Mouse (Mus musculus) forebrain, embryonic 12.5 days (tissue): Measurements from ENCODE around the gene Ccdc183. TPM values are rescaled to one million over a fixed set of nuclear protein-coding genes. Genes with fewer than 3 reads are reported as not detected.

ENCODE experiments used
- ATAC-seq: fragments of 200-750 bp; cut with Nextera tagmentation; 2 replicates; pipeline ENCODE4 v1.8.0; 2017; ENCODE audit warnings: moderate TSS enrichment; ENCODE audit not compliant: low FRiP score
- H3K27ac ChIP-seq: fragments of 300-500 bp; sonication (generic); 2 replicates; pipeline ENCODE4 v1.5.1; 2016; ENCODE audit warnings: mild to moderate bottlenecking
- H3K27me3 ChIP-seq: fragments of 300-500 bp; sonication (generic); 2 replicates; pipeline ENCODE4 v1.6.1; 2016; ENCODE audit warnings: mild to moderate bottlenecking
- H3K36me3 ChIP-seq: fragments of 300-500 bp; sonication (generic); replicated peaks from 2 replicates; pipeline ENCODE4 v1.6.1; 2016; ENCODE audit warnings: mild to moderate bottlenecking
- H3K4me1 ChIP-seq: fragments of 300-500 bp; sonication (generic); 2 replicates; pipeline ENCODE4 v1.6.1; 2016
- H3K4me2 ChIP-seq: fragments of 300-500 bp; sonication (generic); 2 replicates; pipeline ENCODE4 v1.6.1; 2016; ENCODE audit warnings: mild to moderate bottlenecking, moderate library complexity
- H3K4me3 ChIP-seq: fragments of 300-500 bp; sonication (generic); replicated peaks from 2 replicates; pipeline ENCODE4 v1.5.1; 2016; ENCODE audit warnings: mild to moderate bottlenecking
- H3K9ac ChIP-seq: fragments of 300-500 bp; sonication (generic); 2 replicates; pipeline ENCODE4 v1.6.1; 2016; ENCODE audit warnings: mild to moderate bottlenecking
- H3K9me3 ChIP-seq: fragments of 300-500 bp; sonication (generic); 2 replicates; pipeline ENCODE4 v1.6.1; 2016
- WGBS: fragments of 180-500 bp; shearing (Covaris S2); methylation state at CpG from one replicate; pipeline ENCODE4 v1.1.7; 2016; 5-methylcytosine and 5-hydroxymethylcytosine counted together
- polyA plus RNA-seq: library from polyadenylated mRNA; unstranded; fragments of >200 nt; fragmentation: Nextera tagmentation; extraction: Ambion mirVana; gene quantifications from 2 replicates; pipeline ENCODE4 v1.2.1, GENCODE M21; 2016

Ccdc183 gene
- polyA plus RNA-seq, 1 experiment from 2014 or later: 0.22 TPM

- ATAC-seq: no peak
- Histone ChIP-seq H3K4me3 (no peak overlapping the region), H3K27ac (no peak overlapping the region), H3K4me2 (no peak overlapping the region), H3K27me3 (no peaks in the 10 kb centered on the region), H3K9ac (no peak overlapping the region), H3K36me3 (no peaks in the 10 kb centered on the region), H3K9me3 (no peaks in the 10 kb centered on the region), H3K4me1 (no peaks in the 10 kb centered on the region)
- 93% methylated on average over 3 of the region's 3 CpGs for WGBS
Measured at GRCm38 (mm10) chr2:25633616-25634015, 16.1 kb upstream of the Ccdc183 start.

GRCm38 (mm10) chr2:25628738-25629137, 11.3 kb upstream of the Ccdc183 start:
- 54% methylated on average over 4 of the region's 4 CpGs for WGBS
- ATAC-seq: no peak
- H3K9ac ChIP-seq: no peak overlapping the region
- no peaks in the 10 kb centered on the region for H3K9me3 ChIP-seq
- no peaks in the 10 kb centered on the region for H3K36me3 ChIP-seq
- peaks cover 6% of the 10 kb centered on the region; the same call in 1 of the 2 replicates for H3K27me3 ChIP-seq
- no peak overlapping the region for H3K27ac ChIP-seq
- H3K4me3 ChIP-seq: no peak overlapping the region
- H3K4me2 ChIP-seq: no peak overlapping the region
- H3K4me1 ChIP-seq: no peaks in the 10 kb centered on the region

GRCm38 (mm10) chr2:25627811-25628210, 10.3 kb upstream of the Ccdc183 start, which contains the start of gene Fcna:
Gene Fcna (minus strand): TSS chr2:25628030.
- no peak for ATAC-seq
- WGBS: 86% methylated on average over 6 of the region's 6 CpGs
- no peaks in the 10 kb centered on the region for H3K4me1 ChIP-seq

GRCm38 (mm10) chr2:25625986-25626385, 8.5 kb upstream of the Ccdc183 start:
- no peak for ATAC-seq
- WGBS: 86% methylated on average over 5 of the region's 5 CpGs
- H3K27ac ChIP-seq: no peak overlapping the region

More at GRCm38 (mm10) chr2:25627811-25628210, 10.3 kb upstream of the Ccdc183 start, which contains the start of gene Fcna:
- Histone ChIP-seq H3K9ac (no peak within 1 kb of the TSS), H3K9me3 (no peaks in the 10 kb centered on the region), H3K27ac (no peak within 1 kb of the TSS), H3K4me3 (no peak within 1 kb of the TSS), H3K4me2 (no peak within 1 kb of the TSS), H3K27me3 (peaks cover 9% of the 10 kb centered on the region; the same call in 1 of the 2 replicates), H3K36me3 (no peaks in the 10 kb centered on the region)

DNA sequence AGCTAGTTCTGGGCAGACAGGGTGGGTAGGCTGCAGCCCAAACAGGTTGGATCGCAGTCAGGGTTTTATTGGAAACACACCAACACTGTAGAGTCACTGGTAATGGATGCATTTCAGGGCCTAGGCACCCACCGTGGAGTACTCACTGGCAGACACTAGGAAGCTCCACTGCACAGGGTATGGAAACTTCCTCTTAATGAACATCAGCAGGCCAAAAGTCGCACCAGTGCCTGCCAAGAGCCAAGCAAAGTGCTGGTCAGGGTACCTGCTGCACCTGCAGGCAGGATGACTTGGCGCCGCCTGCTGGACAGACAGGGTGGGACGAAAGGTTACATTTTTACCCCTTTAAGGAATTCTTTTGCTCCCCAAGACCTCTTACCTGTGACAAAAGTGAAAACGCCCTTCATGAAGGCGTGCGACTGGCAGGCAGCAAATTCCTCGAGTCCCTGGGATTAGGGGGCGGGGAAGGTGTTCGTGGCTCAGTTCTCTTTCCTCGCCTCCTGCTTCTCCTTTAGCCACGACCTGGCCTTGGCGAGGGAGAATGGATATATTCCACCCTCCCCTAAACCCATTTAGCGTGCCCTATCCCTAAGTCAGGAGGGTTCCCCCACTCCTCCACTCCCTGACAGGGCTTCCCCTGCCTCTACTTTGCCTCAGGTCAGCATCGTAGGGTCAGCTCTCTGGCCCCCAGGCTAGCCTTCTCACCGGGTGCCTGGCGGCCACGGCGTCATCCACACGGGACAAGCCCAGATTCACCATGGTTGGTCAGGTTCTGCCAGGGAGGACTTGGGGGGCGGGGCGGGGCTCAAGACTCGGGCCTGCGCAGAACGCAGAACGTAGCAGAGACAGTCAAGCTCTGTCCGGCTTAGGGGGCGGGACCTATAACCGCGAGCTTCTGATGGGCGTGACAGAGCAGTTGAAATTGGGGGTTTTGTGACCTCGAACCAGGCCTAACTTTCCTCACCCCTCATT, 4.0 kb upstream of the Ccdc183 start, which contains the start of gene Tmem141:
Gene Tmem141, minus strand, starts transcription at position 777 of the 972 bp plus-strand sequence.
- Histone ChIP-seq H3K36me3 (no peaks in the 10 kb centered on the region), H3K27me3 (peaks cover 34% of the 10 kb centered on the region), H3K9ac (peak within 1 kb of the TSS; percentile 48; the same call in 1 of the 2 replicates), H3K4me2 (peak within 1 kb of the TSS; percentile 69), H3K4me3 (peak within 1 kb of the TSS; percentile 41), H3K4me1 (peaks cover 10% of the 10 kb centered on the region; the same call in 1 of the 2 replicates), H3K9me3 (no peaks in the 10 kb centered on the region), H3K27ac (no peak within 1 kb of the TSS)
- peak; percentile 89 for ATAC-seq
- 8% methylated on average over 34 of the region's 34 CpGs for WGBS

More at GRCm38 (mm10) chr2:25625986-25626385, 8.5 kb upstream of the Ccdc183 start:
- H3K9ac ChIP-seq: no peak overlapping the region
- peaks cover 9% of the 10 kb centered on the region; the same call in 1 of the 2 replicates for H3K27me3 ChIP-seq
- H3K9me3 ChIP-seq: no peaks in the 10 kb centered on the region
- H3K4me2 ChIP-seq: no peak overlapping the region
- peaks cover 7% of the 10 kb centered on the region; the same call in 1 of the 2 replicates for H3K4me1 ChIP-seq
- H3K4me3 ChIP-seq: no peak overlapping the region
- no peaks in the 10 kb centered on the region for H3K36me3 ChIP-seq

GRCm38 (mm10) chr2:25620852-25621228, 3.4 kb upstream of the Ccdc183 start:
- no peak for ATAC-seq
- no peak overlapping the region for H3K27ac ChIP-seq
- peak overlapping the region; percentile 69 for H3K4me2 ChIP-seq
- H3K4me1 ChIP-seq: peaks cover 14% of the 10 kb centered on the region; the same call in 1 of the 2 replicates
- peaks cover 41% of the 10 kb centered on the region for H3K27me3 ChIP-seq
- no peaks in the 10 kb centered on the region for H3K36me3 ChIP-seq
- H3K9me3 ChIP-seq: no peaks in the 10 kb centered on the region
- no peak overlapping the region for H3K9ac ChIP-seq
- WGBS: 93% methylated on average over 4 of the region's 4 CpGs
- H3K4me3 ChIP-seq: no peak overlapping the region

DNA sequence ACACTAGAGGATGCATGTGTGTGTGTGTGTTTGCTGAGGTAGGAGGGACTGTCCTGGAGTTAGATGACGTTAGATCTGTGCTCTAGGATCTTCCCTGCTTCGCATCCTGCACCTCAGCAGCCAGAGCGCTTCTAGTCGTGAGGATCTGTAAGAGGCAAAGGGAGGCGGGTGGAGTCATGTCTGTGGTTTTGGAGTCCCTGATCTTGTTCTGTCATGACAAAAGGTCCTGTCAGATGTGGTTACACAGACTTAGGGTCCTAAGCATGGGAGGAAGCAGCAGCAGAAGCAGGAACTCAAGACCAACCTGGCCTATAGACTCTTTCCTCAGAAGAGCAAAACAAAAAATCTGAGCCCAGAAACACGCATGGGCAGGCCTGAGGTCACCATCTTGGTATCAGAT, 2.9 kb upstream of the Ccdc183 start:
- peaks cover 14% of the 10 kb centered on the region; the same call in 1 of the 2 replicates for H3K4me1 ChIP-seq
- H3K36me3 ChIP-seq: no peaks in the 10 kb centered on the region
- no peak overlapping the region for H3K4me2 ChIP-seq
- 80% methylated on average over 6 of the region's 6 CpGs for WGBS
- no peak overlapping the region for H3K27ac ChIP-seq
- no peak for ATAC-seq
- peaks cover 45% of the 10 kb centered on the region for H3K27me3 ChIP-seq
- H3K4me3 ChIP-seq: no peak overlapping the region
- H3K9me3 ChIP-seq: no peaks in the 10 kb centered on the region
- no peak overlapping the region for H3K9ac ChIP-seq

- no peak overlapping the region for H3K27ac ChIP-seq
- ATAC-seq: no peak
- no peak overlapping the region for H3K4me3 ChIP-seq
- H3K4me2 ChIP-seq: 0 out of 2 replicates have a peak overlapping the region, but pooled peaks have one; percentile 13
- WGBS: 28% methylated on average over 22 of the region's 22 CpGs
- no peak overlapping the region for H3K9ac ChIP-seq
- H3K36me3 ChIP-seq: no peaks in the 10 kb centered on the region
- peaks cover 54% of the 10 kb centered on the region for H3K27me3 ChIP-seq
- H3K4me1 ChIP-seq: peaks cover 8% of the 10 kb centered on the region; the same call in 1 of the 2 replicates
- H3K9me3 ChIP-seq: no peaks in the 10 kb centered on the region
Measured at GRCm38 (mm10) chr2:25616398-25616797, 1.1 kb downstream of the Ccdc183 start.

DNA sequence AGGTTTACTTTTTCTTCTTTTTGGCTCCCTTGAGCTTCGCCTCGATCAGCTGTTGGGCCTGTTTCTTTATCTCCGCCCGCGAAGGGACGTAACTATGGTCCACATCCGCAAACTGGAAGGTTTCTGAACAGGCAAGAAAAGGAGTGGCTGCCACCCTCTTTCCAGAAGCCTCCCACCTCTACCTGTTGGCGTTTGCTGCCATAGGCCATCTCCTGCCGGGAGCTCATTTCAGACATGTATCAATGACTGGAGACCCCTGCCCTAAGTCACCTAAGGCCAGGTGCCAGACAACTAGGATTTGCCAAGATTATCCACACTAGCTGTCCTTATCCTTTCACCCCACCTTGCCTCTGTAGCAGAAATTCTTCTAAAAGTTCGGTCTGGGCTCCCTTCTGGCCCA, 8.8 kb downstream of the Ccdc183 start:
- WGBS: 76% methylated on average over 10 of the region's 10 CpGs
- Histone ChIP-seq H3K27me3 (peaks cover 21% of the 10 kb centered on the region; the same call in 1 of the 2 replicates), H3K4me1 (peaks cover 20% of the 10 kb centered on the region), H3K9me3 (no peaks in the 10 kb centered on the region), H3K36me3 (no peaks in the 10 kb centered on the region), H3K9ac (no peak overlapping the region; the same call in 1 of the 2 replicates), H3K4me3 (peak overlapping the region; percentile 98), H3K27ac (peak overlapping the region; percentile 91; the same call in 1 of the 2 replicates), H3K4me2 (peak overlapping the region; percentile 73)
- ATAC-seq: peak; percentile 9; the same call in 1 of the 2 replicates

DNA sequence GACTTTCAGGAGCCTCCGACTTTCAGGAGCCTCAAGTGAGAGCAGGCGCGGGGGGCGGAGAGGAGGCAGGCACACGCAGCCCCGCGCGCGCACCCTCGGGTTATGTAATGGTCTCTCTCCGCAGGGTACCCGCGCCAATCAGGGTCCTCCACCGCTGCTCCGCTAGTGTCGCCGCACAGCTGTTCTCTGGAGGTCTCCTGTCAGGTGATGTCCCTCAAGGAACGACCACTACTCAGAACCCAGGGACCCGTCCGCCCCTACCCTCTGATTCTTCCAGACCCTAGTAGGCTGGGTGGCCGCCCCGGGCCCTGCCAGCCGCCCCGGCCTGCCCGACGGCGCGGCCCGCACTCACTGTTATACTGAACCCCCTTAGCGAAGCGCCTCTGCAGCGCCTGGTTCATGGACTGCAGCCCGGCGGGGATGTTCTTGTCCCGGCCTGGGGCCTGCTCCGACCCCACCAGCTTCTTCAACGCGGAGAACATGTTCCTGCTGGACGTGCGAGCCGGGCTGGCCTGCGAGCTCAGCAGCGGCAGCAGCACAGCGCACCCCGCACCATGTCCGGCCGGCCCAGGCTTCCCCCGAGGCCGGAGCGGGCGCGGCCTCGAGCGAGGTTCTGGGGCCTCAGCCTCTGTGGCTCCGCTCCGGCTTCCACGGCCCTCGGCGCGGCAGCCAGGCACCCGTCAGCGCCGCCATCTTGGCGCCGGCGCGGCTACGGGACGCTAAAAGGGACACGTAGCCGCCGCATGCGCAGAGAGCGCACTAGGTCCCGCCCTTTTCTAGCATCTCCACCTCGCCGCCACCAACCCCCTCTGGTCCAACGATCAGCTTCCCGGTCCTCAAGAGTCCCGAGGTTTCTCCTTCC, 9.5 kb downstream of the Ccdc183 start, which contains the start of gene Rabl6:
Gene Rabl6, minus strand, starts transcription at position 761 of the 862 bp plus-strand sequence.
- peak within 1 kb of the TSS; percentile 73 for H3K4me2 ChIP-seq
- ATAC-seq: peak; percentile 93
- peaks cover 2% of the 10 kb centered on the region; the same call in 1 of the 2 replicates for H3K36me3 ChIP-seq
- peak within 1 kb of the TSS; percentile 95 for H3K9ac ChIP-seq
- peak within 1 kb of the TSS; percentile 91 for H3K27ac ChIP-seq
- H3K27me3 ChIP-seq: 0 out of 2 replicates have a peak, but pooled peaks cover 15% of the 10 kb centered on the region
- no peaks in the 10 kb centered on the region for H3K9me3 ChIP-seq
- H3K4me1 ChIP-seq: peaks cover 20% of the 10 kb centered on the region
- under 1% methylated on average over 80 of the region's 80 CpGs for WGBS
- peak within 1 kb of the TSS; percentile 98 for H3K4me3 ChIP-seq

- H3K9me3 ChIP-seq: no peaks in the 10 kb centered on the region
- peaks cover 16% of the 10 kb centered on the region for H3K4me1 ChIP-seq
- no peak for ATAC-seq
- H3K4me3 ChIP-seq: no peak overlapping the region
- H3K4me2 ChIP-seq: no peak overlapping the region
- H3K27me3 ChIP-seq: no peaks in the 10 kb centered on the region
- H3K9ac ChIP-seq: no peak overlapping the region
- WGBS: 97% methylated on average over 5 of the region's 5 CpGs
- H3K27ac ChIP-seq: no peak overlapping the region
- peaks cover 56% of the 10 kb centered on the region for H3K36me3 ChIP-seq
Measured at GRCm38 (mm10) chr2:25602526-25602925, 15.0 kb downstream of the Ccdc183 start.
